Mouse (Mus musculus): Measurements from ENCODE around the gene Olfr1223. TPM values are rescaled to one million over a fixed set of nuclear protein-coding genes. Genes with fewer than 3 reads are reported as not detected.

Gene Olfr1223
- polyA plus RNA-seq, 1 experiment, result not detected

GRCm38 (mm10) chr2:89093848-89094247 is 57.5 kb downstream of the Olfr1223 start:
- Histone ChIP-seq H3K4me1 (ENCODE audit: control insufficient read depth, insufficient read depth, low read length) (no peaks in the 10 kb centered on the region), H3K4me3 (ENCODE audit: insufficient read depth, low read length) (no peak overlapping the region), H3K27ac (ENCODE audit: insufficient read depth, low read length) (no peak overlapping the region)
- no peak for TF ChIP-seq POLR2A (IDR thresholded peaks at IDR 0.05; ENCODE audit: extremely low read depth, insufficient read depth, low read length)
- no peak for TF ChIP-seq CTCF (IDR thresholded peaks at IDR 0.05; ENCODE audit: extremely low read depth, insufficient read depth, low read length)

Other genes starting within 250 kb of the Olfr1223 start
- not detected in 2 replicates for gene Olfr1208, start 249.2 kb downstream of the Olfr1223 start, polyA plus RNA-seq (2012; rRNA removed)
- not detected in 2 replicates for gene Olfr1209, start 236.4 kb downstream of the Olfr1223 start, polyA plus RNA-seq (2012; rRNA removed)
- not detected in 2 replicates for gene Olfr1211, start 213.4 kb downstream of the Olfr1223 start, polyA plus RNA-seq (2012; rRNA removed)
- gene Olfr1212, start 197.6 kb downstream of the Olfr1223 start, polyA plus RNA-seq (2012; rRNA removed), result not detected in 2 replicates
- gene Gm13762, start 171.3 kb downstream of the Olfr1223 start, polyA plus RNA-seq (2012; rRNA removed), result 0.04 TPM in 1 of 2 replicates, not detected in the other
- not detected in 2 replicates for gene Olfr1214, start 158.9 kb downstream of the Olfr1223 start, polyA plus RNA-seq (2012; rRNA removed)
- gene Olfr1215, start 144.6 kb downstream of the Olfr1223 start, polyA plus RNA-seq (2012; rRNA removed), result not detected in 2 replicates
- gene Olfr1216, start 133.2 kb downstream of the Olfr1223 start, polyA plus RNA-seq (2012; rRNA removed), result not detected in 2 replicates
- gene Olfr1217, start 119.5 kb downstream of the Olfr1223 start, polyA plus RNA-seq (2012; rRNA removed), result not detected in 2 replicates
- gene Olfr1218, start 90.4 kb downstream of the Olfr1223 start, polyA plus RNA-seq (2012; rRNA removed), result not detected in 2 replicates
- gene Olfr1219, start 68.0 kb downstream of the Olfr1223 start, polyA plus RNA-seq (2012; rRNA removed), result not detected in 2 replicates
- gene Olfr1220, start 44.7 kb downstream of the Olfr1223 start, polyA plus RNA-seq (2012; rRNA removed), result not detected in 2 replicates
- gene Olfr1221, start 34.3 kb downstream of the Olfr1223 start, polyA plus RNA-seq (2012; rRNA removed), result not detected in 2 replicates
- not detected in 2 replicates for gene Olfr1222, start 18.5 kb downstream of the Olfr1223 start, polyA plus RNA-seq (2012; rRNA removed)
- not detected in 2 replicates for gene Olfr1224-ps1, start 12.5 kb upstream of the Olfr1223 start, polyA plus RNA-seq (2012; rRNA removed)
- not detected in 2 replicates for gene Olfr1225, start 23.1 kb upstream of the Olfr1223 start, polyA plus RNA-seq (2012; rRNA removed)
- not detected in 2 replicates for gene Olfr1226, start 48.5 kb upstream of the Olfr1223 start, polyA plus RNA-seq (2012; rRNA removed)
- gene Olfr1228, start 102.5 kb upstream of the Olfr1223 start, polyA plus RNA-seq (2012; rRNA removed), result not detected in 2 replicates
- gene Olfr1229, start 136.5 kb upstream of the Olfr1223 start, polyA plus RNA-seq (2012; rRNA removed), result not detected in 2 replicates
- not detected in 2 replicates for gene Olfr1230, start 145.7 kb upstream of the Olfr1223 start, polyA plus RNA-seq (2012; rRNA removed)
- gene Olfr1231, start 155.5 kb upstream of the Olfr1223 start, polyA plus RNA-seq (2012; rRNA removed), result not detected in 2 replicates
- not detected in 2 replicates for gene Olfr1232, start 178.1 kb upstream of the Olfr1223 start, polyA plus RNA-seq (2012; rRNA removed)
- not detected in 2 replicates for gene Olfr1233, start 190.8 kb upstream of the Olfr1223 start, polyA plus RNA-seq (2012; rRNA removed)
- not detected in 2 replicates for gene Olfr1234, start 213.3 kb upstream of the Olfr1223 start, polyA plus RNA-seq (2012; rRNA removed)

All from cortical plate, adult 2 months (tissue).